Mouse (Mus musculus) heart, embryonic 10.5 days (tissue): ENCODE results near the gene Il17ra. TPM values are rescaled to one million over a fixed set of nuclear protein-coding genes. Genes with fewer than 3 reads are reported as not detected.

Experiments
- DNase-seq: peaks from one replicate; pipeline ENCODE4 v3.0.0-alpha.2; 2017; ENCODE audit warnings: low spot score
- H3K27ac ChIP-seq: fragments of 300-500 bp; sonication (generic); 2 replicates; pipeline ENCODE4 v1.5.1; 2016; ENCODE audit warnings: mild to moderate bottlenecking
- H3K27me3 ChIP-seq: fragments of 300-500 bp; sonication (generic); 2 replicates; pipeline ENCODE4 v1.6.1; 2016; ENCODE audit warnings: mild to moderate bottlenecking; ENCODE audit not compliant: poor library complexity, insufficient read depth, severe bottlenecking
- H3K36me3 ChIP-seq: fragments of 300-500 bp; sonication (generic); 2 replicates; pipeline ENCODE4 v1.6.1; 2016; ENCODE audit warnings: mild to moderate bottlenecking, moderate library complexity
- H3K4me1 ChIP-seq: fragments of 300-500 bp; sonication (generic); 2 replicates; pipeline ENCODE4 v1.6.1; 2016; ENCODE audit warnings: mild to moderate bottlenecking
- H3K4me3 ChIP-seq: fragments of 300-500 bp; sonication (generic); 2 replicates; pipeline ENCODE4 v1.5.1; 2016; ENCODE audit warnings: mild to moderate bottlenecking, moderate library complexity
- H3K9me3 ChIP-seq: fragments of 300-500 bp; sonication (generic); 2 replicates; pipeline ENCODE4 v1.6.1; 2016; ENCODE audit warnings: mild to moderate bottlenecking, moderate library complexity
- WGBS: fragments of 180-500 bp; shearing (Covaris S2); methylation state at CpG from one replicate; pipeline ENCODE4 v1.1.7; 2016; 5-methylcytosine and 5-hydroxymethylcytosine counted together
- polyA plus RNA-seq: library from polyadenylated mRNA; unstranded; fragments of >200 nt; fragmentation: Nextera tagmentation; extraction: Ambion mirVana; gene quantifications from 2 replicates; pipeline ENCODE4 v1.2.1, GENCODE M21; 2016

Gene Il17ra
- polyA plus RNA-seq, 1 experiment from 2014 or later: 4.6 TPM

DNA sequence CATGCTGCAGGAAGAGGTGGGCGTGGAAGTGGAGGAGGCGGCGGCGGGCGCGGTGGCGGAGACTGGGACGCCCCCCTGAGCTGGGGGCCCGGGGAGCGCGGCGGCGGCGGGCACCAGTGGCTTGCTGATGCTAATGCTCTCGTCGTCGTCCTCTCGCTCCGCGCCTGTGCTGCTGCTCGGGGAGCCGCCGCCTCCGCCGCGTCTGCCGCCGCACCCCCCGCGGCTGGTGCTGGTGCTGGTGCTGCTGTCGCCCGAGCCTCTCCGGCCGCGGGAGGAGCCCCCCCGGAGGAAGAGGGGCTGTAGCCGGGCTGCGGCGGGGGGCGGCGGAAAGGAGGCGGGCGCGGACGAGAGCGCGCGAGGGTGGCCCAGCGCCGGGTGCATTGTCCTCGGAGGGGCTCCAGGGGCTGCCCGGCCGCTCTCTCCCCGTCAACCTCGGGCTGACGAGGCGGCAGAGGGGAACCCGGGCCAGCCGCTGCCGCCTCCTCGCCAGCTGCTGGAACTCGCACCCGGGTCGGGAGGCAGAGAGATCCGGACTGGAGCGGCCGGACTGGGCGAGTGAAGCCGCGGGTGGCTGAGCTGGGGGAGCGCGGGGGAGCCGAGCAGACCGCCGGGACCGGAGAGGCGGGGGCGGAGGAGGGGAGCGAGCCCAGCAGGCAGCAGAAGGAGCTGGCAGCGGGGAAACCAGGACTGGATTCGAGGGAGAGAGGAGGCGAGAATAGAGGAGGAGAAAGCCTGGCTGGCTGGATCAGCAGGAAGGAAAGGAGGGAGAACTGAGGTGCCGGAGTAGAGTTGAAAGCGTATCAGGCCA is 30.5 kb downstream of the Il17ra start, which contains the start of gene Tmem121b:
Gene Tmem121b, minus strand, starts transcription at position 434 of the 808 bp plus-strand sequence.
- Histone ChIP-seq H3K4me1 (peaks cover 39% of the 10 kb centered on the region), H3K27me3 (peaks cover 74% of the 10 kb centered on the region), H3K4me3 (peak within 1 kb of the TSS; percentile 79), H3K27ac (peak within 1 kb of the TSS; percentile 78), H3K36me3 (no peaks in the 10 kb centered on the region), H3K9me3 (no peaks in the 10 kb centered on the region)
- DNase-seq: peak; percentile 88
- 1% methylated on average over 83 of the region's 84 CpGs for WGBS

DNA sequence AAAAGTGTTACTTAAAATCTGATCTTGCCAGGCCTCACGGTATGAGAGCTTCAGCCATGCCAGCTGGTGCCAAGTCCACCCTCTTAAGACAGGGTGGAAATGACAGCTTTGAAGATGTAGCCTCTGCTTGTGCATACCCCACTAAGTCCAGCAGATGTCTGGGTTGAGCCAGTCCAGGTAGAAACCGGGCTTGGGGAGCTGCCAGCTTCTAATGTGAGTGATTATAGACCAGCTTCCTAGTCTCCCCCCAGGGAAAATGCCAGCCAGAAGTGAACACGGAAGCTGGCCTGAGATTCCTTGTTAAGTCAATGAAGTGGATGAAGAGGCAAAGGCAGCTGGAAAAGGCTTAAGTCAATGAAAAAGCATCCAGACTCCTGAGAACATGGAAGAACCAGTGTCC is 33.5 kb downstream of the Il17ra start:
- no peaks in the 10 kb centered on the region for H3K36me3 ChIP-seq
- 69% methylated on average over 3 of the region's 3 CpGs for WGBS
- peaks cover 58% of the 10 kb centered on the region for H3K27me3 ChIP-seq
- peaks cover 5% of the 10 kb centered on the region; the same call in 1 of the 2 replicates for H3K9me3 ChIP-seq
- DNase-seq: no peak
- no peak overlapping the region for H3K27ac ChIP-seq
- no peak overlapping the region for H3K4me3 ChIP-seq
- peaks cover 36% of the 10 kb centered on the region for H3K4me1 ChIP-seq

DNA sequence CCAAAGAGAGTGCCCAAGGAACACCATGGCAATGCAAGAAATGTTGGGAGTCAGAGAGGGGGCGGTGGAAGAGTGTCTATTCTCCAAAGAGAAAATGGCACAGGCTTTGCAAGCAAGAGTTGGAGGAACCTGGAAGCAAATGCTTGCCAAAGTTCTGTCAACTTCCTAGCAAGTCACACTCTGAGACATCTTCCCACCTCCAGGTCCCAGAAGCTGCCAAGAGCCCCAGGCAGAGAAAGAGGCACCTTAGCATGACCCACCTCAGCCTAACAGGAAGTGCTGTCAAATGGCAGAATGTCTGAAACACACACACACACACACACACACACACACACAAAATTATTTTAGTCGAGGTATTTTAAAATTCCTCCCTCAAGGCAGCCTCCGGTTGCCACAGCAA is 41.0 kb downstream of the Il17ra start:
- H3K4me3 ChIP-seq: no peak overlapping the region
- H3K36me3 ChIP-seq: peaks cover 7% of the 10 kb centered on the region
- peaks cover 9% of the 10 kb centered on the region; the same call in 1 of the 2 replicates for H3K4me1 ChIP-seq
- H3K27ac ChIP-seq: no peak overlapping the region
- no peak for DNase-seq
- 64% methylated on average over 3 of the region's 3 CpGs for WGBS
- H3K27me3 ChIP-seq: no peaks in the 10 kb centered on the region
- peaks cover 5% of the 10 kb centered on the region; the same call in 1 of the 2 replicates for H3K9me3 ChIP-seq

DNA sequence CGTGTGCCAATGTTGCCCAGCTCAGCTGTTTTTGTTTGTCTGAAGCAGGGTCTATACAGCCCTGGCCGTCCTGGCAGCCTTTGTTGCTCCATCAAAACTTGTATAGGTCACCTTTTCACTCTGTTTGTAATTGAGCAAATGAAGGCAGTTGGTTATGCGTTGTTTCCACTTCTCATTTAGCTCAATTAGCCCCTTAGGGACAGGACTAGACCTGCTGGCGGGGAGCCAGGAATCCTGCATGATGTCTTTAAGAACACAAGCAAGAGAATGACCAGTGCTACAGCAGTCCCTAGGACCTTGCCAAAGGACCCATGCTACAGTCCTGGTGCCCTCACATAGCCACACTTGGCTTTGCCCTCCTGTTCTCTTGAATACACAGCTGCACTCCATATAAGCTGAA is 42.5 kb downstream of the Il17ra start:
- peaks cover 9% of the 10 kb centered on the region; the same call in 1 of the 2 replicates for H3K4me1 ChIP-seq
- WGBS: 76% methylated on average over 4 of the region's 4 CpGs
- H3K9me3 ChIP-seq: peaks cover 1% of the 10 kb centered on the region; the same call in 1 of the 2 replicates
- DNase-seq: no peak
- no peak overlapping the region for H3K4me3 ChIP-seq
- H3K27me3 ChIP-seq: no peaks in the 10 kb centered on the region
- H3K27ac ChIP-seq: no peak overlapping the region
- peaks cover 21% of the 10 kb centered on the region for H3K36me3 ChIP-seq

DNA sequence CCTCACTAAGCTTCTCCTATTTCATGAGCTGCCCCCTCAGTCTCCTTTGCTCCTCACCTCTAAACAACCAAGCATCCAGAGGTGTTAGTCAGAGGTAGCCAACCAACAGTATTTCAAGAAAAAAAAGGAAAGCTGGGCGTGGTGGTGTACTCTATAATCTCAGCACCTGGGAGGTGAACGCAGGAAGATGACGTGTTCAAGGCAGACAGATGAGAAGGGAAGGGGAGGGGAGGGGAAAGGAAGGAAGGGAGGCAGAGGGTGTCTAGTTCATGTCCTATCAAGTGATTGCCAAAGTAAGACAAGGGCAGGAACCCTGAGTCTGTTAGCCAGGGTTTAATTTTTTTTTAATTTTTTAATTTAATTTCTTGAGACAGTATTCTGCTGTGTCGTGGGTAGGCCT is 45.6 kb downstream of the Il17ra start:
- DNase-seq: no peak
- Histone ChIP-seq H3K4me1 (peaks cover 3% of the 10 kb centered on the region; the same call in 1 of the 2 replicates), H3K27ac (no peak overlapping the region), H3K36me3 (peaks cover 46% of the 10 kb centered on the region), H3K27me3 (no peaks in the 10 kb centered on the region), H3K9me3 (no peaks in the 10 kb centered on the region), H3K4me3 (no peak overlapping the region)
- WGBS: 78% methylated on average over 4 of the region's 4 CpGs

DNA sequence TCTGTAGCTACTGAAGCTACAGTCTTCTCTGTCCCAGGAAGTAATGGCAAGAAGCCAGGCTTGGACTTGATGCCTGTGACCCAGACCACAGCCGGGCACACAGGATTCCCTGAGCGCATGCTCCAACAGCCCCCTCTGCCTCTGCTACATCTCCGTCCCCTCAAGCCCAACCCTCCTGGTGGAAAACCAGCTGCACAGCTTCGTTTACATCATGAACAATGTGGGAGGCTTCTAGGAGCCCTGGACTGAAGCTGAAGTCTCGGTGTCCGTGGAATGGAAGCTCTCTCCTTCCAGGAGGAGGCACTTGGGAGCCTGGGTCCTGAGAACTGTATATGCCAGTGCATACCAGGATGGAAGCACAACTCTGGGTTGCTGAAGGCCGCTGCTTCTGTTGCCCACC is 46.9 kb downstream of the Il17ra start:
- WGBS: 87% methylated on average over 7 of the region's 7 CpGs
- Histone ChIP-seq H3K4me1 (peaks cover 3% of the 10 kb centered on the region; the same call in 1 of the 2 replicates), H3K27me3 (no peaks in the 10 kb centered on the region), H3K27ac (no peak overlapping the region), H3K9me3 (no peaks in the 10 kb centered on the region), H3K4me3 (no peak overlapping the region), H3K36me3 (peaks cover 60% of the 10 kb centered on the region)
- no peak for DNase-seq

DNA sequence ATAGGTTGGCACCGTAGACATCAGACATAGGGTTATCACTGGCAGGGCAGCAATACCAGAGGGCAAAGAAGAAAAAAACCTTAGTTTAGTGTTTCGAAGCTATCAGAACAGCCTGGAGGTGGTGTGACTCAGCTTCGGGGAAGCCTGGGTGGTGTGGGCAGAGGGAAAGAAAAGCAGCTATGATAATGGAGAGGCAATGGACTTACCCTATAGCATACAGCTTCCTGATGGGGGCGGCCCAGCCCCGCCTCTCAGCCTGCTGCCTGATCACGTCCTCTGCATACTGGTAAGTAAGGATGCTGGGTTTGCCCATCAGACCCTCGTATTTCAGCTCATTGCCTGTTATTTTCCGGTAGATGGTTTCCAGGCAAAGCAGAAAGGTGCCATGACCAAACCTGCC is 47.4 kb downstream of the Il17ra start:
- Histone ChIP-seq H3K9me3 (no peaks in the 10 kb centered on the region), H3K36me3 (peaks cover 60% of the 10 kb centered on the region), H3K4me3 (no peak overlapping the region), H3K27ac (no peak overlapping the region), H3K4me1 (peaks cover 3% of the 10 kb centered on the region; the same call in 1 of the 2 replicates), H3K27me3 (no peaks in the 10 kb centered on the region)
- 78% methylated on average over 8 of the region's 8 CpGs for WGBS
- no peak for DNase-seq

DNA sequence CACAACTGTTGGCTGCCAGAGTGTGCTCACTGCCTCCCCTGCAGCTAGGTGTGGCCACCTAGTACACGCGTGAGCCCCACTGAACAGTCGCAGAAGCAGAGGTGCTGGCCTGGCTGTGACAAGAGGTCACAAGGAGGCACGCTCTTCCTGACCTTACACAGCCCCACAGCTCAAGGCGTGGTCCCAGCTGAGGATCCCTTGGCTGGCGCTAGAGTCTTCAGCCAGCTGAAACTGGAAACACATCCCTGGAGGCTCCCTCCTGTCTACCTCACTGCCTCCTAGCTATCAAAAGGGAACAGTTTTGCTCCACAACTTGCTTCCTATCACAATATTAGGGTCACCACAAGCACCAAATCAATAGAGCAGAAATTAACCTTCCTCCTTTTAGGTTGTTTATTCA is 48.2 kb downstream of the Il17ra start:
- 75% methylated on average over 6 of the region's 6 CpGs for WGBS
- Histone ChIP-seq H3K4me1 (no peaks in the 10 kb centered on the region), H3K27ac (no peak overlapping the region), H3K9me3 (no peaks in the 10 kb centered on the region), H3K4me3 (no peak overlapping the region), H3K36me3 (peaks cover 60% of the 10 kb centered on the region), H3K27me3 (no peaks in the 10 kb centered on the region)
- no peak for DNase-seq

DNA sequence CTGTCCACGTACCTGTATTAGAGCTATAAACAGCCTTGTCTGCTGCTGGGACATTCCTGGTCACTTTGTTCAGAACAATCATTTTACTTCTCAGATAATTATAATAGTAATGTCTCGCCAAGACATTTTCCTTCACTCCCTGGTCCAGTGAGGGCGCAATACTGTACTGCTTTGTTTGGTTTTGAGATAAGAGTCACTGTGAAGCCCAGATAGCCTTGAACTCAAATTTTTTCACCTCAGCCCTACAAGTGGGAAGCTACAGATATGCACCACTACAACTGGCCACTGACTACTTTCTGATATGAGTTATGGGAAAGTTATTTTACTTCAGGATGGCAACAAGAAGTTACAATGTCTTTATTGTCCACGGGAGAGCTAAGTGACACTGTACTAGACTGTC is 53.4 kb downstream of the Il17ra start:
- Histone ChIP-seq H3K4me1 (0 out of 2 replicates have a peak, but pooled peaks cover 7% of the 10 kb centered on the region), H3K36me3 (peaks cover 72% of the 10 kb centered on the region), H3K4me3 (no peak overlapping the region), H3K27ac (0 out of 2 replicates have a peak overlapping the region, but pooled peaks have one; percentile 69), H3K27me3 (no peaks in the 10 kb centered on the region), H3K9me3 (no peaks in the 10 kb centered on the region)
- WGBS: 62% methylated on average over 4 of the region's 4 CpGs
- no peak for DNase-seq

DNA sequence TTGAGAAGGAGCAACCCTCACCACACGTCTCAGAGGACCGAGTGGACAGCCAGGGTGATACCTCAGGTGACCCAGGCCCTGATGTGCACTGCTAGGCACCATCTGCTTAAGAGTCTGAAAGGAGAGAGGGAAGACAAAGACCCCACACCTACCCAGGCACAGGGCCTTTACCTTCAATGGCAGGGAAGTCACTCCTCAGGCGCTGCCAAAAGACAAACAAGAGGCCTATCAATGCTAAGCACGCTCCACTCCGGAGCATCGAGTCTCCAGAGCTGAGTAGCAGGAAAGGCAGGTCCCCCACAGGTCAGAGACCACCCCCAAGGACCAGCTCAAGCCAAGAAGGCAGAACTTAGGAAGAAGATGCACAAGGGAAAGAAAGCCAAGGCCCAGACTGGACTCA is 53.8 kb downstream of the Il17ra start:
- H3K27me3 ChIP-seq: no peaks in the 10 kb centered on the region
- no peak for DNase-seq
- H3K27ac ChIP-seq: peak overlapping the region; percentile 69; the same call in 1 of the 2 replicates
- no peaks in the 10 kb centered on the region for H3K9me3 ChIP-seq
- 0 out of 2 replicates have a peak, but pooled peaks cover 7% of the 10 kb centered on the region for H3K4me1 ChIP-seq
- 74% methylated on average over 6 of the region's 6 CpGs for WGBS
- H3K4me3 ChIP-seq: no peak overlapping the region
- peaks cover 72% of the 10 kb centered on the region for H3K36me3 ChIP-seq

DNA sequence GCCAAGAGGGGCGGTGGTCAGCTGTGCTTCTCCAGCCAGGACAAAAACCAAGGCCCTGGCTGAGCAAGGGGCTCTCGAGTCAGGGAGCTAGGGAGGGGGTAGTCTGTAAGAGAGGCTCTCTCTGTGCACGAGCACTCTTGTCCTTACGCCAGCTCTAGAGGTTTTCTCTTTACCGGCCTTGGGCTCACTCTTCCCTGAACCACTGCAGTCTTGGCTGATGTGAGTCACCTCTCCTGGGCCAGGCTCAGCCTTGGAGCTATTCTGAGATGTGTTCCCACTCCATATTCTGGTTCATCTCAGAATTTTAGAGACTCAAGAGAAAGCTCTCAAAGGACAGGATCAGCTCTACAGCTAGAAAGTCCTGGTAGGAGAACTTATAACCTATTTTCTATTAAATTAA is 54.3 kb downstream of the Il17ra start:
- Histone ChIP-seq H3K27me3 (no peaks in the 10 kb centered on the region), H3K4me3 (no peak overlapping the region), H3K36me3 (peaks cover 75% of the 10 kb centered on the region), H3K9me3 (no peaks in the 10 kb centered on the region), H3K4me1 (0 out of 2 replicates have a peak, but pooled peaks cover 7% of the 10 kb centered on the region), H3K27ac (peak overlapping the region; percentile 69; the same call in 1 of the 2 replicates)
- WGBS: 86% methylated on average over 5 of the region's 5 CpGs
- no peak for DNase-seq

DNA sequence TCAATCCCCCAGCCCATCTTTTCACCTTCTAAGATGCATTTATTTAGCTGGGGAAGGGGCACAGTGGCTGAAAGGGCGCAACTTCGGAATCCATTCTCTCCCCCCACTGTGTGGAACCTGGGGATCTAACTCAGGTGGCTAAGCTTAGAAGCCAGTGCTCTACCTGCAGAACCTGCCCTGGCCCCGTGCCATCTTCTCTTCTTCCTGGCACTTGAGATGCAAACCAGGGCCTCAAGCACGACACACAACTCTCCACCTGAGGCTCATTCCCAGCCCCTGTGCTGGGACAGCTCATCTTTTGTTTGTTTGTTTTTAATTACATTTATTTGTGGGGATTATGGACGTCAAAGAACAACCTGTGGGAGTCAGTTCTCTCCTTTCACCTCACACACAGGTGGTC is 56.6 kb downstream of the Il17ra start:
- H3K9me3 ChIP-seq: no peaks in the 10 kb centered on the region
- H3K4me3 ChIP-seq: no peak overlapping the region
- peaks cover 66% of the 10 kb centered on the region for H3K36me3 ChIP-seq
- H3K4me1 ChIP-seq: 0 out of 2 replicates have a peak, but pooled peaks cover 7% of the 10 kb centered on the region
- no peaks in the 10 kb centered on the region for H3K27me3 ChIP-seq
- DNase-seq: no peak
- WGBS: 76% methylated on average over 5 of the region's 5 CpGs
- no peak overlapping the region for H3K27ac ChIP-seq

DNA sequence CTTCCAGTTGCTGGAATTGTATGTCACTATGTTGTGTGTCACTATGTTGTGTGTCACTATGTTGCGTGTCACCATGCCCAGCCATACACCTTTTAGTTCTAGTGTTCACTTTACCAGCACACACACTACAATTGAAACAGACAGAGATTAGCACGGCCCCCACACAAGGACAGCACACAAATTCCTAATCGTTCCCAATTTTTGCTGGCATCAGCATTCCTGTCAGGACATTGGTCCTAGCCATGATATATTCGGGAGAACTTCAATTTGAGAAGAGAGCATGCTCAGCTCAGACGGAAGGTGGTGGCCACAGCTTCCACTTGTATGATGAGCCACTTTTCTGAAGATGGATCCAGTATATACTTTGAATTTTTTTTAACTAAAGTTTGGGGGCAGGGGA is 61.7 kb downstream of the Il17ra start:
- 87% methylated on average over 5 of the region's 5 CpGs for WGBS
- Histone ChIP-seq H3K4me3 (no peak overlapping the region), H3K27me3 (no peaks in the 10 kb centered on the region), H3K27ac (no peak overlapping the region), H3K4me1 (peaks cover 4% of the 10 kb centered on the region), H3K9me3 (no peaks in the 10 kb centered on the region), H3K36me3 (peaks cover 44% of the 10 kb centered on the region)
- DNase-seq: no peak
